Mouse (Mus musculus) urinary bladder, adult 18-20 months (tissue): Measurements from ENCODE around the gene Odf4.
"Not testable (repeated sequence)": the region's sequence is repeated elsewhere in the genome, so short reads cannot be mapped to it uniquely, and the experiment has no call there.

Experiments
- DNase-seq, 2 experiments: peaks; one replicate each; pipeline ENCODE4 v3.0.0; 2022; ENCODE audit warnings: low spot score in 2 of 2, mixed read lengths in 2 of 2

Gene Odf4

GRCm38 (mm10) chr11:68946806-68947440, 20.0 kb upstream of the Odf4 start:
- no peak for DNase-seq

- DNase-seq, result no peak
These were observed 19.1 kb upstream of the Odf4 start for GRCm38 (mm10) chr11:68946001-68946400.

- DNase-seq, result no peak
These were observed 18.4 kb upstream of the Odf4 start for GRCm38 (mm10) chr11:68945245-68945644.

- DNase-seq, result no peak
These were observed 15.8 kb upstream of the Odf4 start for GRCm38 (mm10) chr11:68942731-68943130.

GRCm38 (mm10) chr11:68940516-68940915, 13.6 kb upstream of the Odf4 start:
- no peak for DNase-seq

GRCm38 (mm10) chr11:68939451-68940304, 12.8 kb upstream of the Odf4 start:
- peak; percentile 50 to 86 for DNase-seq

- DNase-seq, result not testable (repeated sequence)
These were observed 10.1 kb upstream of the Odf4 start for GRCm38 (mm10) chr11:68936951-68937350.

GRCm38 (mm10) chr11:68933885-68934507, 7.1 kb upstream of the Odf4 start:
- no peak for DNase-seq

- DNase-seq, result no peak
These were observed 3.1 kb upstream of the Odf4 start for GRCm38 (mm10) chr11:68929947-68930346.

GRCm38 (mm10) chr11:68924749-68925148, 2.1 kb downstream of the Odf4 start:
- DNase-seq, result no peak

- no peak for DNase-seq
These were observed 3.7 kb downstream of the Odf4 start for GRCm38 (mm10) chr11:68923191-68923590.

- no peak for DNase-seq
These were observed 12.3 kb downstream of the Odf4 start for GRCm38 (mm10) chr11:68914566-68914965.

GRCm38 (mm10) chr11:68911531-68912177, 15.2 kb downstream of the Odf4 start:
- DNase-seq, result no peak

GRCm38 (mm10) chr11:68908846-68909503, 17.9 kb downstream of the Odf4 start:
- DNase-seq, result no peak

- DNase-seq, result no peak
These were observed 19.6 kb downstream of the Odf4 start for GRCm38 (mm10) chr11:68907251-68907650.

GRCm38 (mm10) chr11:68906461-68906790, 20.5 kb downstream of the Odf4 start:
- DNase-seq, result no peak

GRCm38 (mm10) chr11:68905665-68906460, 21.0 kb downstream of the Odf4 start:
- DNase-seq, result no peak

GRCm38 (mm10) chr11:68905138-68905531, 21.7 kb downstream of the Odf4 start:
- no peak for DNase-seq

- DNase-seq, result peak in 1 of 2 experiments; percentile 24
These were observed 22.3 kb downstream of the Odf4 start for GRCm38 (mm10) chr11:68904375-68905137.

GRCm38 (mm10) chr11:68903775-68904174, 23.1 kb downstream of the Odf4 start:
- DNase-seq, result no peak
